Mouse (Mus musculus) testis, adult 2 months (tissue): ENCODE results near the gene A930004D18Rik.
A peak's percentile ranks its signal among the peaks of the same experiment; 100 is the strongest.

Experiments used
- CTCF ChIP-seq: fragments of 200-500 bp; IDR thresholded peaks from 2 replicates; pipeline ENCODE4 v1.5.1; 2012; ENCODE audit warnings: low read depth, mild to moderate bottlenecking, inconsistent platforms, low read length, moderate library complexity; ENCODE audit not compliant: control insufficient read depth, insufficient read depth, insufficient replicate concordance
- POLR2A ChIP-seq: fragments of 200-500 bp; IDR thresholded peaks from 2 replicates; pipeline ENCODE4 v1.6.1; 2012; ENCODE audit warnings: low read depth, mild to moderate bottlenecking, inconsistent platforms, low read length, moderate library complexity; ENCODE audit not compliant: control insufficient read depth

DNA sequence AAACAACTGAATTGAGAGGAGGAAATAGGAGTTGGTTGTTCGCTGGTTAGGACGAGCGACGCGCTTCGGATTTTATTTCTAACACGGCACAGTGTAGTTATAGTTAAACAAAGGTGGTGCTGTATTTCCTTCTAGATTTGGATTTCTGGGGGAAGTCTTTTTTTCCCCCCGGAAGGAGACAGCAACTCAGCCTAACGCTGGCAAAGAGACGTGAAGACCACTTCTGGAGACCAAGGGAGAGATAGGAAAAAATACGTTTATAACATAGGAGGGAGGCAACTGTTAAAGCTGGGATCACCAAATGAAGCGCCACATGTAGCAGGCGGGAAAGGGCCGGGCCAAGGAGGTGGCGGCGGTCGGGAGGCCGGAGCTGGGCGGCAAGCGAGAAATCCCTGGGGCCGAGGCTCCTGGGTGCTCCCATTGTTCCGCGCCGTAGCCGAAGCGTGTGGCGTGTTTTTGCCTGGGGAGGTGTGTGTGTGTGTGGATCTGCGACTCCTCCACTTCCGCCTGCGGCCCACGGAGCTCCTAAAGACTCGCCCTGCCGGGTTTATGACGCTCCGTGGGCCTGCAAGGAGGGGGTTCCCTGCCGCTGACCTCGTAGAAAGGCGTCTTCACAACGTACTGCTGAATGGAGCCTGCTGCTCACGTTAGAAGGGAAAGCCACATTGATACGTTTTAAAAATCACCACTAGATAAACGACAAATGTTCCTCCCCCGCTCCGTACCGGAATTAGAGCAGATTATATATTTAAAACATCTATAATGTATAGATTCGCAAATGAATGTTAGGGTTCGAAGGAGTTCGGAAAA, 20.0 kb upstream of the A930004D18Rik start:
- peak; percentile 23; the same call in 1 of the 2 replicates for TF ChIP-seq POLR2A
- TF ChIP-seq CTCF: no peak
